Mouse (Mus musculus): ENCODE data around the gene Ap3b2.

DNA sequence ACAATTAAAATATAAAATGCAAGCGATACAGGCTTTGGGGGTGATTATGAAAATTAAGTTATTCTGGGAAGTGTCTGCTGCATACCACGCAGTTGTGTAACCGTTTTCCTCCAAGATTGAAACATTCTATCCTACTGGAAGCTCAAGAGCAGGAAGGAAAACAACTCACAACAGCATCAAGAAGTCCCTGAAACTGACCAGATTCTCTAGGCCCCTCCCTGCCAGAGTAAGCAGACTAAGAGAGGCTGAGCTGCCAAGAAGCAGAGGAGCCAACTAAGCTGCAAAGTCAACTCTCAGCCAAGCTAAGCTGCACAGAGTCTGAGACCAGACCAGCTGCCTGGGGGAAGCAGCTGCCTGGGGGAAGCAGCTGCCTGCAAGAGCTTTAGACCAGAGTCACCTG is 18.5 kb downstream of the Ap3b2 start:
- no peak for TF ChIP-seq POLR2A (IDR thresholded peaks at IDR 0.05; ENCODE audit: insufficient read depth, low read depth, low read length)
- TF ChIP-seq CTCF (IDR thresholded peaks at IDR 0.05; ENCODE audit: insufficient read depth, low read depth, low read length): no peak

Data from olfactory bulb, adult 2 months (tissue).